20 mouse cellular contexts compared by ENCODE assay signal in genomic region chr14:103769319-103770245, GRCm38 (mm10).
DNase-seq lines count a peak whose midpoint lies in the region; ATAC-seq and TF ChIP-seq lines count a peak whose summit lies in the region.
"Had no signal": no experiment of that assay in that cellular context is flagged by ENCODE, and none has a peak within 500 bp of the region (broad histone marks: within the 10 kb centered on the region; RNA-seq: fewer than 3 reads in every experiment).

No protein-coding gene starts in this region.

- no peak for TF ChIP-seq CTCF in hindbrain, postnatal 0 days (IDR thresholded peaks at IDR 0.05; ENCODE audit: low read depth)

- H3K4me2 ChIP-seq in hindbrain, embryonic 11.5 days (replicated peaks; ENCODE audit: low read depth, low read length): no peak overlapping the region
- no peak overlapping the region for H3K4me2 ChIP-seq in hindbrain, embryonic 14.5 days (replicated peaks)
- no peak overlapping the region for H3K4me2 ChIP-seq in hindbrain, postnatal 0 days (ENCODE audit: low read depth, low read length)
- H3K4me2 ChIP-seq: embryonic facial prominence, embryonic 12.5 days; hindbrain, embryonic 15.5 days; limb, embryonic 12.5 days; liver, embryonic 12.5 days had no signal

- no peaks in the 10 kb centered on the region for H3K27me3 ChIP-seq in hindbrain, embryonic 11.5 days (ENCODE audit: control insufficient read depth, insufficient read depth, low read length)
- H3K27me3 ChIP-seq in hindbrain, embryonic 14.5 days (ENCODE audit: control insufficient read depth, insufficient read depth, low read length): no peaks in the 10 kb centered on the region
- H3K27me3 ChIP-seq in embryonic facial prominence, embryonic 10.5 days (replicated peaks; ENCODE audit: low read depth, poor library complexity, severe bottlenecking): no peaks in the 10 kb centered on the region
- H3K27me3 ChIP-seq in hindbrain, postnatal 0 days (ENCODE audit: insufficient read depth, low read length): no peaks in the 10 kb centered on the region
- H3K27me3 ChIP-seq: embryonic facial prominence, embryonic 12.5 days; hindbrain, embryonic 15.5 days; limb, embryonic 12.5 days; liver, embryonic 12.5 days; megakaryocyte, embryonic 14.5 days had no signal

- H3K9ac ChIP-seq in hindbrain, embryonic 11.5 days (ENCODE audit: low read depth, low read length): no peak overlapping the region
- no peak overlapping the region for H3K9ac ChIP-seq in hindbrain, embryonic 14.5 days
- no peak overlapping the region for H3K9ac ChIP-seq in hindbrain, postnatal 0 days (replicated peaks; ENCODE audit: low read length)
- H3K9ac ChIP-seq: embryonic facial prominence, embryonic 12.5 days; hindbrain, embryonic 15.5 days; limb, embryonic 12.5 days; liver, embryonic 12.5 days had no signal

- H3K27ac ChIP-seq in hindbrain, embryonic 11.5 days (ENCODE audit: low read depth, low read length): no peak overlapping the region
- H3K27ac ChIP-seq in hindbrain, embryonic 14.5 days: no peak overlapping the region
- H3K27ac ChIP-seq in embryonic facial prominence, embryonic 10.5 days (replicated peaks): peak overlapping the region; percentile 32
- peak overlapping the region; percentile 36; the same call in 1 of the 2 replicates for H3K27ac ChIP-seq in hindbrain, postnatal 0 days
- H3K27ac ChIP-seq: embryonic facial prominence, embryonic 12.5 days; gastrocnemius, adult 2 months; heart, embryonic 10.5 days; hindbrain, embryonic 15.5 days; limb, embryonic 12.5 days; liver, embryonic 12.5 days had no signal

- H3K9me3 ChIP-seq in hindbrain, embryonic 11.5 days (ENCODE audit: control insufficient read depth, low read length): no peaks in the 10 kb centered on the region
- no peaks in the 10 kb centered on the region for H3K9me3 ChIP-seq in hindbrain, embryonic 14.5 days (ENCODE audit: control insufficient read depth, low read length)
- no peaks in the 10 kb centered on the region for H3K9me3 ChIP-seq in embryonic facial prominence, embryonic 10.5 days
- H3K9me3 ChIP-seq in hindbrain, postnatal 0 days (ENCODE audit: low read length): no peaks in the 10 kb centered on the region
- H3K9me3 ChIP-seq: embryonic facial prominence, embryonic 12.5 days; heart, embryonic 10.5 days; hindbrain, embryonic 15.5 days; limb, embryonic 12.5 days; liver, embryonic 12.5 days had no signal

- no peaks in the 10 kb centered on the region for H3K4me1 ChIP-seq in hindbrain, embryonic 11.5 days (replicated peaks; ENCODE audit: control insufficient read depth, insufficient read depth, low read length)
- H3K4me1 ChIP-seq in hindbrain, embryonic 14.5 days (replicated peaks; ENCODE audit: control insufficient read depth, insufficient read depth, low read length): no peaks in the 10 kb centered on the region
- peaks cover 7% of the 10 kb centered on the region for H3K4me1 ChIP-seq in embryonic facial prominence, embryonic 10.5 days
- no peaks in the 10 kb centered on the region for H3K4me1 ChIP-seq in hindbrain, postnatal 0 days (ENCODE audit: insufficient read depth, low read length)
- H3K4me1 ChIP-seq: heart, embryonic 10.5 days; hindbrain, embryonic 15.5 days; liver, embryonic 12.5 days; megakaryocyte, embryonic 14.5 days had no signal

- peak; percentile 12 for DNase-seq in hindbrain, embryonic 11.5 days (ENCODE audit: low spot score)
- DNase-seq in hindbrain, embryonic 14.5 days (ENCODE audit: low spot score): no peak
- peak; percentile 6 to 16 for DNase-seq in kidney, postnatal 4 days
- DNase-seq in kidney, adult 9 months: no peak
- DNase-seq in embryonic facial prominence, embryonic 10.5 days (ENCODE audit: low spot score): no peak
- no peak for DNase-seq in hindbrain, postnatal 0 days (ENCODE audit: low spot score)
- DNase-seq in layer of hippocampus, adult 18-20 months (ENCODE audit: low spot score in 2 of 2): no peak
- DNase-seq: adrenal gland, adult 2 months; cerebellum, adult 8-10 months; gastrocnemius, adult 2 months; kidney, postnatal 14 days; lung, adult 2 months; right cerebral cortex, postnatal 4 days had no signal

- 27% methylated on average over 9 of the region's 9 CpGs for WGBS in hindbrain, embryonic 11.5 days
- WGBS in hindbrain, embryonic 14.5 days: 24% methylated on average over 9 of the region's 9 CpGs
- WGBS in embryonic facial prominence, embryonic 10.5 days: 22% methylated on average over 9 of the region's 9 CpGs
- 27% methylated on average over 9 of the region's 9 CpGs for WGBS in hindbrain, postnatal 0 days

- no peak for ATAC-seq in hindbrain, embryonic 11.5 days (ENCODE audit: low FRiP score)
- ATAC-seq in hindbrain, embryonic 14.5 days (ENCODE audit: low FRiP score): no peak
- ATAC-seq in hindbrain, postnatal 0 days: no peak
- ATAC-seq: liver, embryonic 12.5 days had no signal

- H3K36me3 ChIP-seq in hindbrain, embryonic 11.5 days (ENCODE audit: control insufficient read depth, insufficient read depth, low read length): no peaks in the 10 kb centered on the region
- H3K36me3 ChIP-seq in hindbrain, embryonic 14.5 days (replicated peaks; ENCODE audit: control insufficient read depth, insufficient read depth): no peaks in the 10 kb centered on the region
- H3K36me3 ChIP-seq in embryonic facial prominence, embryonic 10.5 days (replicated peaks): no peaks in the 10 kb centered on the region
- H3K36me3 ChIP-seq in hindbrain, postnatal 0 days (ENCODE audit: insufficient read depth, low read length): no peaks in the 10 kb centered on the region
- H3K36me3 ChIP-seq: embryonic facial prominence, embryonic 12.5 days; heart, embryonic 10.5 days; hindbrain, embryonic 15.5 days; limb, embryonic 12.5 days; liver, embryonic 12.5 days had no signal

- H3K4me3 ChIP-seq in hindbrain, embryonic 11.5 days (ENCODE audit: low read depth, low read length): no peak overlapping the region
- no peak overlapping the region for H3K4me3 ChIP-seq in hindbrain, embryonic 14.5 days (replicated peaks; ENCODE audit: low read length)
- no peak overlapping the region for H3K4me3 ChIP-seq in embryonic facial prominence, embryonic 10.5 days
- no peak overlapping the region for H3K4me3 ChIP-seq in hindbrain, postnatal 0 days (ENCODE audit: low read length)
- H3K4me3 ChIP-seq: embryonic facial prominence, embryonic 12.5 days; erythroblast, embryonic 14.5 days; gastrocnemius, adult 2 months; heart, embryonic 10.5 days; hindbrain, embryonic 15.5 days; limb, embryonic 12.5 days; liver, embryonic 12.5 days; megakaryocyte, embryonic 14.5 days had no signal

Comparison
In these comparisons a context has a peak if more than half of its experiments do, and no peak if none do; other contexts are left out.
1. DNase-seq: peak in hindbrain, embryonic 11.5 days (single experiment) and kidney, postnatal 4 days (2 of 2); none in hindbrain, embryonic 14.5 days (single experiment), kidney, adult 9 months (single experiment), embryonic facial prominence, embryonic 10.5 days (single experiment), hindbrain, postnatal 0 days (single experiment) and layer of hippocampus, adult 18-20 months (0 of 2).
2. H3K27ac ChIP-seq: peak in embryonic facial prominence, embryonic 10.5 days (single experiment) and hindbrain, postnatal 0 days (single experiment); none in hindbrain, embryonic 11.5 days (single experiment) and hindbrain, embryonic 14.5 days (single experiment).